ENCODE assay signal across 9 mouse cellular contexts in genomic region chr12:72762502-72762901, GRCm38 (mm10). TPM values are rescaled to one million over a fixed set of nuclear protein-coding genes. Genes with fewer than 3 reads are reported as not detected.
DNase-seq lines count a peak whose midpoint lies in the region; ATAC-seq and TF ChIP-seq lines count a peak whose summit lies in the region.
"Had no signal": no experiment of that assay in that cellular context is flagged by ENCODE, and none has a peak within 500 bp of the region (broad histone marks: within the 10 kb centered on the region; RNA-seq: fewer than 3 reads in every experiment).

No protein-coding gene starts in this region.

- peak overlapping the region; percentile 58 for H3K4me2 ChIP-seq in kidney, embryonic 14.5 days (replicated peaks; ENCODE audit: low read depth, low read length)
- H3K4me2 ChIP-seq in hindbrain, postnatal 0 days (ENCODE audit: low read depth, low read length) = peak overlapping the region; percentile 71
- H3K4me2 ChIP-seq in midbrain, embryonic 15.5 days = peak overlapping the region; percentile 58

- no peaks in the 10 kb centered on the region for H3K27me3 ChIP-seq in kidney, embryonic 14.5 days (ENCODE audit: control insufficient read depth, insufficient read depth, low read length)
- H3K27me3 ChIP-seq in hindbrain, postnatal 0 days (ENCODE audit: insufficient read depth, low read length) = no peaks in the 10 kb centered on the region
- no peaks in the 10 kb centered on the region for H3K27me3 ChIP-seq in midbrain, embryonic 15.5 days (replicated peaks)

- H3K36me3 ChIP-seq in kidney, embryonic 14.5 days (ENCODE audit: control insufficient read depth, insufficient read depth, low read length) = no peaks in the 10 kb centered on the region
- no peaks in the 10 kb centered on the region for H3K36me3 ChIP-seq in hindbrain, postnatal 0 days (ENCODE audit: insufficient read depth, low read length)
- no peaks in the 10 kb centered on the region for H3K36me3 ChIP-seq in midbrain, embryonic 15.5 days (replicated peaks)

- ATAC-seq in kidney, embryonic 14.5 days (ENCODE audit: low FRiP score, low TSS enrichment) = no peak
- ATAC-seq in hindbrain, postnatal 0 days = no peak
- ATAC-seq in midbrain, embryonic 15.5 days (replicated peaks) = no peak

- H3K9me3 ChIP-seq in kidney, embryonic 14.5 days (ENCODE audit: control insufficient read depth, low read length) = no peaks in the 10 kb centered on the region
- no peaks in the 10 kb centered on the region for H3K9me3 ChIP-seq in hindbrain, postnatal 0 days (ENCODE audit: low read length)
- no peaks in the 10 kb centered on the region for H3K9me3 ChIP-seq in midbrain, embryonic 15.5 days

- H3K4me1 ChIP-seq in kidney, embryonic 14.5 days (ENCODE audit: control insufficient read depth, insufficient read depth, low read length) = peaks cover 11% of the 10 kb centered on the region
- H3K4me1 ChIP-seq in brown adipose tissue, adult 24 weeks (ENCODE audit: control insufficient read depth, insufficient read depth, insufficient read length, low read length) = peaks cover 2% of the 10 kb centered on the region
- peaks cover 8% of the 10 kb centered on the region for H3K4me1 ChIP-seq in hindbrain, postnatal 0 days (ENCODE audit: insufficient read depth, low read length)
- peaks cover 28% of the 10 kb centered on the region for H3K4me1 ChIP-seq in midbrain, embryonic 15.5 days

- peak overlapping the region; percentile 82 for H3K4me3 ChIP-seq in kidney, embryonic 14.5 days (ENCODE audit: low read length)
- H3K4me3 ChIP-seq in brown adipose tissue, adult 24 weeks (ENCODE audit: insufficient read depth, low read depth, low read length) = peak overlapping the region; percentile 95
- peak overlapping the region; percentile 95 for H3K4me3 ChIP-seq in hindbrain, postnatal 0 days (ENCODE audit: low read length)
- peak overlapping the region; percentile 98 for H3K4me3 ChIP-seq in midbrain, embryonic 15.5 days

- 41% methylated on average over 1 of the region's 1 CpGs for WGBS in kidney, embryonic 14.5 days
- 43% methylated on average over 1 of the region's 1 CpGs for WGBS in hindbrain, postnatal 0 days
- 50% methylated on average over 1 of the region's 1 CpGs for WGBS in midbrain, embryonic 15.5 days

- H3K27ac ChIP-seq in kidney, embryonic 14.5 days (ENCODE audit: low read depth, low read length) = no peak overlapping the region
- 0 out of 2 replicates have a peak overlapping the region, but pooled peaks have one; percentile 29 for H3K27ac ChIP-seq in brown adipose tissue, adult 24 weeks (replicated peaks; ENCODE audit: low read depth, low read length)
- no peak overlapping the region for H3K27ac ChIP-seq in hindbrain, postnatal 0 days
- H3K27ac ChIP-seq in midbrain, embryonic 15.5 days = 0 out of 2 replicates have a peak overlapping the region, but pooled peaks have one; percentile 99

- peak overlapping the region; percentile 96; the same call in 1 of the 2 replicates for H3K9ac ChIP-seq in kidney, embryonic 14.5 days (ENCODE audit: low read depth, low read length)
- H3K9ac ChIP-seq in hindbrain, postnatal 0 days (replicated peaks; ENCODE audit: low read length) = peak overlapping the region; percentile 100
- H3K9ac ChIP-seq in midbrain, embryonic 15.5 days = peak overlapping the region; percentile 99

- TF ChIP-seq CTCF in hindbrain, postnatal 0 days (IDR thresholded peaks at IDR 0.05; ENCODE audit: low read depth) = no peak

- DNase-seq in kidney, adult 11 months = no peak
- no peak for DNase-seq in hindbrain, postnatal 0 days (ENCODE audit: low spot score)
- no peak for DNase-seq in gastrocnemius, postnatal 4 days (ENCODE audit: low spot score in 2 of 2)
- DNase-seq in cerebellum, adult 18-20 months = no peak
- DNase-seq in layer of hippocampus, adult 8-10 months (ENCODE audit: low spot score in 2 of 2) = no peak
- DNase-seq: layer of hippocampus, adult 9-11 months had no signal

RNA-seq across cellular contexts. Expression of gene Ppm1a, which starts 5.2 kb away (rescaled TPM):
- 58.2 and 73.8 TPM in 2 replicates for polyA plus RNA-seq in kidney, embryonic 14.5 days (2014; fragmentation: Nextera tagmentation; extraction: Ambion mirVana)
- polyA plus RNA-seq in brown adipose tissue, adult 24 weeks (2012; ENCODE audit: insufficient read depth, insufficient read length, missing spikeins) = 216 and 221 TPM in 2 replicates
- 116 and 126 TPM in 2 replicates for total RNA-seq in hindbrain, postnatal 0 days (2014; rRNA removed)
- 75.4 and 79.1 TPM in 2 replicates for polyA plus RNA-seq in hindbrain, postnatal 0 days (2015; fragmentation: Nextera tagmentation; extraction: Ambion mirVana)
- 57.2 and 62.3 TPM in 2 replicates for polyA plus RNA-seq in midbrain, embryonic 15.5 days (2015; fragmentation: Nextera tagmentation; extraction: Ambion mirVana)
- total RNA-seq in gastrocnemius, postnatal 4 days (2021) = 100 to 1,000 TPM; 220 to 234 TPM
- 100 to 1,000 TPM; 242 to 265 (median 252) TPM for total RNA-seq in layer of hippocampus, adult 8-10 months (2022)

Comparison
In these comparisons a context has a peak if more than half of its experiments do, and no peak if none do; other contexts are left out.
1. H3K27ac ChIP-seq: peak in brown adipose tissue, adult 24 weeks (single experiment) and midbrain, embryonic 15.5 days (single experiment); none in kidney, embryonic 14.5 days (single experiment) and hindbrain, postnatal 0 days (single experiment).
2. Peak in every context shown above with its lines, with median percentiles within 50 percentile points of each other: H3K4me2 ChIP-seq, H3K4me3 ChIP-seq and H3K9ac ChIP-seq.